Mouse (Mus musculus) forebrain, postnatal 0 days (tissue): ENCODE results near the gene Cyth3. TPM values are rescaled to one million over a fixed set of nuclear protein-coding genes. Genes with fewer than 3 reads are reported as not detected.

ENCODE experiments used
- ATAC-seq: fragments of 200-750 bp; cut with Nextera tagmentation; 2 replicates; pipeline ENCODE4 v1.8.0; 2017; ENCODE audit warnings: mild to moderate bottlenecking, moderate library complexity
- DNase-seq: peaks from one replicate; pipeline ENCODE4 v3.0.0-alpha.2; 2015
- H3K27ac ChIP-seq: fragments of 300-500 bp; sonication (generic); 2 replicates; pipeline ENCODE4 v1.5.1; 2014; ENCODE audit warnings: low read depth, mild to moderate bottlenecking, antibody characterized with exemption, low read length, moderate library complexity, mixed read lengths
- H3K27me3 ChIP-seq: fragments of 300-500 bp; sonication (generic); 2 replicates; pipeline ENCODE4 v1.6.1; 2014; ENCODE audit warnings: mild to moderate bottlenecking, low read length, mixed read lengths; ENCODE audit not compliant: insufficient read depth
- H3K36me3 ChIP-seq: fragments of 300-500 bp; sonication (generic); 2 replicates; pipeline ENCODE4 v1.6.1; 2014; ENCODE audit warnings: mild to moderate bottlenecking, moderate library complexity; ENCODE audit not compliant: insufficient read depth
- H3K4me1 ChIP-seq: fragments of 300-500 bp; sonication (generic); 2 replicates; pipeline ENCODE4 v1.6.1; 2014; ENCODE audit warnings: antibody characterized with exemption; ENCODE audit not compliant: insufficient read depth
- H3K4me2 ChIP-seq: fragments of 300-500 bp; sonication (generic); 2 replicates; pipeline ENCODE4 v1.6.1; 2014; ENCODE audit warnings: low read depth, mild to moderate bottlenecking, moderate library complexity
- H3K4me3 ChIP-seq: fragments of 300-500 bp; sonication (generic); 2 replicates; pipeline ENCODE4 v1.5.1; 2014; ENCODE audit warnings: low read depth, low read length, mixed read lengths
- H3K9ac ChIP-seq: fragments of 300-500 bp; sonication (generic); 2 replicates; pipeline ENCODE4 v1.6.1; 2014; ENCODE audit warnings: mild to moderate bottlenecking
- H3K9me3 ChIP-seq: fragments of 300-500 bp; sonication (generic); 2 replicates; pipeline ENCODE4 v1.6.1; 2016; ENCODE audit warnings: low read length
- CTCF ChIP-seq: sonication (generic); IDR thresholded peaks from 2 replicates; pipeline ENCODE4 v1.5.1; 2016; ENCODE audit warnings: antibody characterized with exemption, control low read depth, low read depth
- WGBS: fragments of 180-500 bp; shearing (Covaris S2); extraction: QIAGEN DNeasy Blood & Tissue Kit; methylation state at CpG from one replicate; pipeline ENCODE4 v1.1.7; 2014; 5-methylcytosine and 5-hydroxymethylcytosine counted together
- polyA plus RNA-seq: library from polyadenylated mRNA; unstranded; fragments of >200 nt; fragmentation: Nextera tagmentation; extraction: Ambion mirVana; gene quantifications from 2 replicates; pipeline ENCODE4 v1.2.1, GENCODE M21; 2015
- total RNA-seq: library from RNA; depleted of rRNA; stranded (reverse); fragments of >200 nt; gene quantifications from 2 replicates; pipeline ENCODE4 v1.2.3, GENCODE M21; 2014

Gene Cyth3
- total and polyA plus RNA-seq, 2 experiments from 2014 or later, result 42.5 to 63.4 TPM

- Histone ChIP-seq H3K9me3 (no peaks in the 10 kb centered on the region), H3K4me3 (no peak overlapping the region), H3K27ac (no peak overlapping the region), H3K9ac (no peak overlapping the region), H3K27me3 (no peaks in the 10 kb centered on the region), H3K4me1 (no peaks in the 10 kb centered on the region), H3K4me2 (no peak overlapping the region), H3K36me3 (peaks cover 65% of the 10 kb centered on the region)
- no peak for TF ChIP-seq CTCF
- no peak for ATAC-seq
- WGBS, result 49% methylated on average over 13 of the region's 13 CpGs
- no peak for DNase-seq
Measured at GRCm38 (mm10) chr5:143704875-143705658, 82.8 kb downstream of the Cyth3 start.

GRCm38 (mm10) chr5:143705659-143705982 is 83.4 kb downstream of the Cyth3 start:
- H3K4me3 ChIP-seq, result no peak overlapping the region
- no peak overlapping the region for H3K4me2 ChIP-seq
- H3K27me3 ChIP-seq, result no peaks in the 10 kb centered on the region
- DNase-seq (no peak), ATAC-seq (no peak)
- H3K36me3 ChIP-seq, result peaks cover 65% of the 10 kb centered on the region
- H3K4me1 ChIP-seq, result no peaks in the 10 kb centered on the region
- no peaks in the 10 kb centered on the region for H3K9me3 ChIP-seq
- no peak overlapping the region for H3K9ac ChIP-seq
- TF ChIP-seq CTCF, result no peak
- H3K27ac ChIP-seq, result no peak overlapping the region
- 74% methylated on average over 1 of the region's 1 CpGs for WGBS

- no peak overlapping the region for H3K4me3 ChIP-seq
- no peak overlapping the region for H3K4me2 ChIP-seq
- no peak for TF ChIP-seq CTCF
- H3K27me3 ChIP-seq, result no peaks in the 10 kb centered on the region
- no peak overlapping the region for H3K9ac ChIP-seq
- H3K9me3 ChIP-seq, result no peaks in the 10 kb centered on the region
- H3K27ac ChIP-seq, result no peak overlapping the region
- H3K36me3 ChIP-seq, result peaks cover 63% of the 10 kb centered on the region
- H3K4me1 ChIP-seq, result no peaks in the 10 kb centered on the region
- no peak for ATAC-seq
- WGBS, result 83% methylated on average over 9 of the region's 9 CpGs
- DNase-seq, result no peak
Measured at GRCm38 (mm10) chr5:143706030-143706821, 84.0 kb downstream of the Cyth3 start.

- Histone ChIP-seq H3K4me1 (no peaks in the 10 kb centered on the region), H3K9ac (no peak overlapping the region), H3K4me3 (no peak overlapping the region), H3K9me3 (no peaks in the 10 kb centered on the region), H3K4me2 (no peak overlapping the region), H3K36me3 (peaks cover 61% of the 10 kb centered on the region), H3K27me3 (no peaks in the 10 kb centered on the region), H3K27ac (no peak overlapping the region)
- 91% methylated on average over 7 of the region's 7 CpGs for WGBS
- DNase-seq (no peak), ATAC-seq (no peak)
- TF ChIP-seq CTCF, result no peak
Measured at GRCm38 (mm10) chr5:143706822-143707200, 84.6 kb downstream of the Cyth3 start.

GRCm38 (mm10) chr5:143711326-143711725 is 89.1 kb downstream of the Cyth3 start:
- Histone ChIP-seq H3K9ac (no peak overlapping the region), H3K4me1 (no peaks in the 10 kb centered on the region), H3K27me3 (no peaks in the 10 kb centered on the region), H3K4me3 (no peak overlapping the region), H3K4me2 (no peak overlapping the region), H3K27ac (no peak overlapping the region), H3K36me3 (peaks cover 80% of the 10 kb centered on the region), H3K9me3 (no peaks in the 10 kb centered on the region)
- peak; percentile 90 for ATAC-seq
- peak; percentile 83 for DNase-seq
- TF ChIP-seq CTCF, result peak; percentile 93
- 13% methylated on average over 7 of the region's 7 CpGs for WGBS

GRCm38 (mm10) chr5:143712011-143712800 is 90.0 kb downstream of the Cyth3 start:
- Histone ChIP-seq H3K27me3 (no peaks in the 10 kb centered on the region), H3K27ac (no peak overlapping the region), H3K4me2 (no peak overlapping the region), H3K4me3 (no peak overlapping the region), H3K36me3 (peaks cover 83% of the 10 kb centered on the region), H3K4me1 (no peaks in the 10 kb centered on the region), H3K9ac (no peak overlapping the region), H3K9me3 (no peaks in the 10 kb centered on the region)
- no peak for ATAC-seq
- no peak for TF ChIP-seq CTCF
- DNase-seq, result no peak
- WGBS, result 80% methylated on average over 14 of the region's 14 CpGs

- Histone ChIP-seq H3K9ac (no peak overlapping the region), H3K36me3 (peaks cover 90% of the 10 kb centered on the region), H3K4me3 (no peak overlapping the region), H3K27ac (no peak overlapping the region), H3K4me2 (no peak overlapping the region), H3K4me1 (no peaks in the 10 kb centered on the region), H3K27me3 (no peaks in the 10 kb centered on the region), H3K9me3 (no peaks in the 10 kb centered on the region)
- ATAC-seq (peak; percentile 77), DNase-seq (peak; percentile 64)
- peak; percentile 41; the same call in 1 of the 2 replicates for TF ChIP-seq CTCF
- 76% methylated on average over 7 of the region's 7 CpGs for WGBS
Measured at GRCm38 (mm10) chr5:143721962-143722361, 99.7 kb downstream of the Cyth3 start.
